Mouse (Mus musculus) hindbrain, embryonic 12.5 days (tissue): ENCODE measurements at regions not wholly inside any gene's neighbourhood (a gene's known extent, or its start where the extent isn't known, plus 50 kb on each side); places are given as distances from the start of the nearest gene placed in this dataset.

Experiments used
- ATAC-seq: fragments of 200-750 bp; cut with Nextera tagmentation; 2 replicates; pipeline ENCODE4 v1.8.0; 2017; ENCODE audit warnings: moderate TSS enrichment; ENCODE audit not compliant: low FRiP score
- H3K27ac ChIP-seq: fragments of 300-500 bp; sonication (generic); 2 replicates; pipeline ENCODE4 v1.5.1; 2016; ENCODE audit warnings: mild to moderate bottlenecking
- H3K27me3 ChIP-seq: fragments of 300-500 bp; sonication (generic); 2 replicates; pipeline ENCODE4 v1.6.1; 2016; ENCODE audit warnings: mild to moderate bottlenecking
- H3K36me3 ChIP-seq: fragments of 300-500 bp; sonication (generic); 2 replicates; pipeline ENCODE4 v1.6.1; 2016; ENCODE audit warnings: mild to moderate bottlenecking
- H3K4me1 ChIP-seq: fragments of 300-500 bp; sonication (generic); 2 replicates; pipeline ENCODE4 v1.6.1; 2016
- H3K4me2 ChIP-seq: fragments of 300-500 bp; sonication (generic); replicated peaks from 2 replicates; pipeline ENCODE4 v1.6.1; 2016; ENCODE audit warnings: mild to moderate bottlenecking
- H3K4me3 ChIP-seq: fragments of 300-500 bp; sonication (generic); 2 replicates; pipeline ENCODE4 v1.5.1; 2016; ENCODE audit warnings: mild to moderate bottlenecking
- H3K9ac ChIP-seq: fragments of 300-500 bp; sonication (generic); 2 replicates; pipeline ENCODE4 v1.6.1; 2016; ENCODE audit warnings: mild to moderate bottlenecking, moderate library complexity
- H3K9me3 ChIP-seq: fragments of 300-500 bp; sonication (generic); replicated peaks from 2 replicates; pipeline ENCODE4 v1.6.1; 2016; ENCODE audit warnings: mild to moderate bottlenecking
- WGBS: fragments of 180-500 bp; shearing (Covaris S2); methylation state at CpG from one replicate; pipeline ENCODE4 v1.1.7; 2016; 5-methylcytosine and 5-hydroxymethylcytosine counted together

GRCm38 (mm10) chr13:28513336-28513735, 256.0 kb downstream of the Gm11361 start:
- Histone ChIP-seq H3K36me3 (no peaks in the 10 kb centered on the region), H3K27me3 (no peaks in the 10 kb centered on the region), H3K27ac (no peak overlapping the region), H3K9me3 (no peaks in the 10 kb centered on the region), H3K9ac (no peak overlapping the region), H3K4me1 (peaks cover 9% of the 10 kb centered on the region), H3K4me2 (no peak overlapping the region), H3K4me3 (no peak overlapping the region)
- 90% methylated on average over 7 of the region's 7 CpGs for WGBS
- ATAC-seq: no peak

- H3K27ac ChIP-seq: 0 out of 2 replicates have a peak overlapping the region, but pooled peaks have one; percentile 17
- ATAC-seq: peak; percentile 72; the same call in 1 of the 2 replicates
- 70% methylated on average over 11 of the region's 11 CpGs for WGBS
These were observed 255.4 kb downstream of the Gm11361 start for GRCm38 (mm10) chr13:28512573-28513334.

DNA sequence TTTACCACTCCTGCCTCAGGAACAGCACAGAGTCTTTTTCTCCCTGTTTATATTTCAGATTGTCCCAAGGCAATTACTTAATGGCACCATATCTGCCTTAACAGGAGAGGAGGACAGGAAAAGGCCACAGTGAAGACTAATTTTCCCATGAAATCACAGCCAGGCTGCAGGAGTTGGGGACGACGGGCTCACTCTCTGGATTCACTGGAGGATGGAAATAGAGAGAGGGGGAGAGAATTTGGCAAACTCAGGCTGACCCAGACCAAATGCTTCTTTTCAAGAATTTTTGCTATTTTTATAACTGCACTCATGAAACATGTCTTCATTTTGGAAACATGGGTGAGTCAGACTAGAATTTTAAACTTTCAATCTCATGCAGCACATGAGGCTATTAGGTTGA, 250.9 kb downstream of the Gm11361 start:
- H3K27ac ChIP-seq: no peak overlapping the region
- WGBS: 67% methylated on average over 2 of the region's 2 CpGs
- no peak for ATAC-seq
- H3K9ac ChIP-seq: no peak overlapping the region
- H3K9me3 ChIP-seq: no peaks in the 10 kb centered on the region
- H3K27me3 ChIP-seq: no peaks in the 10 kb centered on the region
- no peak overlapping the region for H3K4me3 ChIP-seq
- H3K4me2 ChIP-seq: no peak overlapping the region
- H3K4me1 ChIP-seq: peaks cover 14% of the 10 kb centered on the region
- H3K36me3 ChIP-seq: no peaks in the 10 kb centered on the region

More at GRCm38 (mm10) chr13:28512573-28513334, 255.4 kb downstream of the Gm11361 start:
- Histone ChIP-seq H3K4me3 (no peak overlapping the region), H3K27me3 (no peaks in the 10 kb centered on the region), H3K4me1 (peaks cover 13% of the 10 kb centered on the region), H3K4me2 (no peak overlapping the region), H3K36me3 (no peaks in the 10 kb centered on the region), H3K9me3 (no peaks in the 10 kb centered on the region), H3K9ac (no peak overlapping the region)

- Histone ChIP-seq H3K36me3 (no peaks in the 10 kb centered on the region), H3K27ac (no peak overlapping the region; the same call in 1 of the 2 replicates)
- 82% methylated on average over 5 of the region's 5 CpGs for WGBS
These were observed 250.5 kb downstream of the Gm11361 start for GRCm38 (mm10) chr13:28507783-28508182.

DNA sequence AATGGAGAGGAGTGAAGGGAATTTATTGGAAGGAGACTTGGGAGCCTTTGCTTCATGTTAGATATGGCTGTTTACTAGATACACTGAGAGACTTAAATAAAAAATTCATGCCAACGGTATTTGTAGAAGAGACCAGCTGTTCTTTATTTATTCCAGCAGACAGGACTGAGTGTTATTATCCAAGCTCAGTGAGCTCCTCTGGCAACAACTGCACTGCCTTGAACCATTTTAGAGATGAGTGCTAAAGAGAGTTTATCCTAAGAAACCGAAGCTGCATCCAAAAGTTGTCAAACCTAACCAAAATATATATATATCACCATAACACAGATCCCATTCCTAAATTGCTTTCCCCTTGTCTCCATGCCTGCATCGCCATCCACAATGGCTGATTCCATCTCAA, 247.0 kb downstream of the Gm11361 start:
- no peak overlapping the region for H3K4me2 ChIP-seq
- no peak overlapping the region for H3K9ac ChIP-seq
- peaks cover 11% of the 10 kb centered on the region for H3K4me1 ChIP-seq
- no peak for ATAC-seq
- no peaks in the 10 kb centered on the region for H3K27me3 ChIP-seq
- no peak overlapping the region for H3K4me3 ChIP-seq
- H3K9me3 ChIP-seq: no peaks in the 10 kb centered on the region
- no peaks in the 10 kb centered on the region for H3K36me3 ChIP-seq
- WGBS: 94% methylated on average over 3 of the region's 3 CpGs
- H3K27ac ChIP-seq: no peak overlapping the region

More at GRCm38 (mm10) chr13:28507783-28508182, 250.5 kb downstream of the Gm11361 start:
- no peak for ATAC-seq
- Histone ChIP-seq H3K4me3 (no peak overlapping the region), H3K4me1 (peaks cover 12% of the 10 kb centered on the region), H3K4me2 (no peak overlapping the region), H3K9me3 (no peaks in the 10 kb centered on the region), H3K9ac (no peak overlapping the region), H3K27me3 (no peaks in the 10 kb centered on the region)

GRCm38 (mm10) chr13:28502171-28502570, 244.8 kb downstream of the Gm11361 start:
- no peaks in the 10 kb centered on the region for H3K27me3 ChIP-seq
- no peak for ATAC-seq
- no peak overlapping the region for H3K4me3 ChIP-seq
- no peak overlapping the region for H3K27ac ChIP-seq
- H3K9me3 ChIP-seq: no peaks in the 10 kb centered on the region
- WGBS: 59% methylated on average over 2 of the region's 2 CpGs
- H3K4me2 ChIP-seq: no peak overlapping the region
- H3K9ac ChIP-seq: no peak overlapping the region
- no peaks in the 10 kb centered on the region for H3K36me3 ChIP-seq
- 0 out of 2 replicates have a peak, but pooled peaks cover 4% of the 10 kb centered on the region for H3K4me1 ChIP-seq

DNA sequence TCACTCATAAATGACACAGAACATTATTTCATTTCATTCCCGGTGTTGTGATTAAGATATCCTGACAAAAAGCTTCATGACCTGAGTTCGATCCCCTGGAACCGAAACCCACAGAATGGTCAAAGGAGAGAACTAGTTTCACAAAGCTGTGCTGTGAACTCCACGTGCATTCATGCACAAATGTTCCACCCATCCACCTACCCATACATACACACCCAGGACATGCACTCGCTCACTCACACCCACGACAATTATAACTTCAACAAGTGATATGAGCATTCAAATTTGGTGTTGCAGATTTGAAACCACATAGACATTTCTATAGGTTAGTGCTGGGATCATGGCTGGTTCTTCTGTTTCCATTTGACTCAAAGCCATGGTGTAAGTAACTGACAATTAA, 243.4 kb downstream of the Gm11361 start:
- ATAC-seq: no peak
- no peak overlapping the region for H3K4me2 ChIP-seq
- H3K4me3 ChIP-seq: no peak overlapping the region
- no peak overlapping the region for H3K9ac ChIP-seq
- no peaks in the 10 kb centered on the region for H3K9me3 ChIP-seq
- H3K36me3 ChIP-seq: no peaks in the 10 kb centered on the region
- 94% methylated on average over 6 of the region's 6 CpGs for WGBS
- no peak overlapping the region for H3K27ac ChIP-seq
- no peaks in the 10 kb centered on the region for H3K27me3 ChIP-seq
- H3K4me1 ChIP-seq: 0 out of 2 replicates have a peak, but pooled peaks cover 4% of the 10 kb centered on the region

DNA sequence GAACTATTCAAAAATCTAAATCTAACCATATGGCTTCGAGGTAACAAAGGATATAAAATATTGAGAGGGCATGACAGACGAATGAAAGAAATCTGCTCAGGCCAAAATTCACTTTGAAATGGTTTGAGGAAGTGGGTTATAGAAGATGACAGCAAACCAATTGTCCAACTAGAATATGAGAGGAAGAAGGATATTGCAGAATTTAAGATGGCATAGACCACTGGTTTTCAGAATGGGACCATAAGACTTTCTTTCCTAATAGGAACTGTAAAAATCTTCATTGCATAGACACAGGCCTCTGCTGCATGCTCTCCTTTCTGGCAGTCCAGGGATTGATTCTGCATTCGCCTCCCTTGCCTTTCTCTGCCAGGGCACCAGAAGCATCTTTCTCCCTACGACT, 240.2 kb downstream of the Gm11361 start:
- Histone ChIP-seq H3K27me3 (no peaks in the 10 kb centered on the region), H3K4me2 (no peak overlapping the region), H3K4me1 (0 out of 2 replicates have a peak, but pooled peaks cover 4% of the 10 kb centered on the region), H3K27ac (no peak overlapping the region), H3K9ac (no peak overlapping the region), H3K9me3 (no peaks in the 10 kb centered on the region), H3K36me3 (no peaks in the 10 kb centered on the region), H3K4me3 (no peak overlapping the region)
- no peak for ATAC-seq
- WGBS: 92% methylated on average over 4 of the region's 4 CpGs

DNA sequence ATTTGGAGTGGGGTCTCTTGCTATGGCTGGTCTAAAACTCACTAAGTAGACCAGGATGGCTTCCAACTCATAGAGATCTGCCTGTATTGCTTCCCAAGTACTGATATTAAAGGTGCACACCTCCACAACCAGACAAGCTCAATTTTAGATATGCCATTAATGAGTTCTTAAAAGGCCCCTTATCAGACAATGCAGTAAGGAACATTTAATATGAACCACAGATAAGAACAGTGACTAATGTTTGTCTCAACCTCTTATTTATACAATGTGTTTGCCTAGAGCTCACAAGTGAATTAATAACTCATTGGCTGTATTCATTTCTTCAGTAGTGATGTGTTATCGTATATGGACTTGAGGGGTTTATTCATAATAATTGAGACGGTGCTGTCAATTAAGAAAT, 234.7 kb downstream of the Gm11361 start:
- WGBS: 88% methylated on average over 2 of the region's 2 CpGs
- H3K4me3 ChIP-seq: no peak overlapping the region

GRCm38 (mm10) chr13:28483727-28484126, 226.4 kb downstream of the Gm11361 start:
- Histone ChIP-seq H3K4me2 (no peak overlapping the region), H3K4me3 (no peak overlapping the region), H3K27ac (no peak overlapping the region), H3K9ac (no peak overlapping the region), H3K4me1 (peaks cover 15% of the 10 kb centered on the region; the same call in 1 of the 2 replicates), H3K27me3 (no peaks in the 10 kb centered on the region), H3K9me3 (no peaks in the 10 kb centered on the region), H3K36me3 (no peaks in the 10 kb centered on the region)
- 73% methylated on average over 3 of the region's 3 CpGs for WGBS
- ATAC-seq: no peak

More for the DNA sequence above, 234.7 kb downstream of the Gm11361 start:
- no peak overlapping the region for H3K27ac ChIP-seq
- H3K4me1 ChIP-seq: no peaks in the 10 kb centered on the region
- no peak overlapping the region for H3K9ac ChIP-seq
- no peaks in the 10 kb centered on the region for H3K27me3 ChIP-seq
- H3K36me3 ChIP-seq: no peaks in the 10 kb centered on the region
- no peak for ATAC-seq
- H3K4me2 ChIP-seq: no peak overlapping the region
- H3K9me3 ChIP-seq: no peaks in the 10 kb centered on the region

- H3K36me3 ChIP-seq: peaks cover 2% of the 10 kb centered on the region; the same call in 1 of the 2 replicates
- H3K27me3 ChIP-seq: no peaks in the 10 kb centered on the region
- 56% methylated on average over 7 of the region's 7 CpGs for WGBS
- H3K9ac ChIP-seq: no peak overlapping the region
- no peak overlapping the region for H3K4me3 ChIP-seq
- peak overlapping the region; percentile 62 for H3K27ac ChIP-seq
- H3K4me1 ChIP-seq: peaks cover 15% of the 10 kb centered on the region; the same call in 1 of the 2 replicates
- ATAC-seq: peak; percentile 93
- 0 out of 2 replicates have a peak, but pooled peaks cover 3% of the 10 kb centered on the region for H3K9me3 ChIP-seq
- no peak overlapping the region for H3K4me2 ChIP-seq
These were observed 224.1 kb downstream of the Gm11361 start for GRCm38 (mm10) chr13:28481224-28481965.

DNA sequence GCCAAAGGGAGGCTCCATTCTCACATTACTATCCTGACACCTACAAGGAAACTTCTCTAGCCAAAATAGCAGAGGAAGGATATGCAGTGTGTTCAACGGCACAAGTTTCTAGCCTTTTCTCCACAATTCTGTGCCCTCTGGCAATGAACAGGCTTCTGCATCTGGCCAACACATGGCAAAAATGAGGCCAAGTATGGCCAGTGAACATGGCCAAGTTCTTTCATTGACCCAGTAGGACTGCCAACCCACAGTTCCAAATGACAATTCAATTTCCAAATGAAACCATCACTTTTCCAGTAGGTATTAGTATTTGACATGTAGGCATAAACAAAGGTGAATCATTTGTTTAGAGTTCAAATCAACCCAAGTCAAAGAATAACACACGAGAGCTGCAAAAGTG, 208.8 kb downstream of the Gm11361 start:
- no peak overlapping the region for H3K27ac ChIP-seq
- 88% methylated on average over 2 of the region's 2 CpGs for WGBS
- ATAC-seq: no peak

More for the DNA sequence above, 208.8 kb downstream of the Gm11361 start:
- Histone ChIP-seq H3K4me3 (no peak overlapping the region), H3K4me1 (no peaks in the 10 kb centered on the region), H3K27me3 (no peaks in the 10 kb centered on the region), H3K36me3 (no peaks in the 10 kb centered on the region), H3K9ac (no peak overlapping the region), H3K4me2 (no peak overlapping the region), H3K9me3 (no peaks in the 10 kb centered on the region)
